Comparison of ENCODE assay signal across 19 mouse cellular contexts in the genomic region with DNA sequence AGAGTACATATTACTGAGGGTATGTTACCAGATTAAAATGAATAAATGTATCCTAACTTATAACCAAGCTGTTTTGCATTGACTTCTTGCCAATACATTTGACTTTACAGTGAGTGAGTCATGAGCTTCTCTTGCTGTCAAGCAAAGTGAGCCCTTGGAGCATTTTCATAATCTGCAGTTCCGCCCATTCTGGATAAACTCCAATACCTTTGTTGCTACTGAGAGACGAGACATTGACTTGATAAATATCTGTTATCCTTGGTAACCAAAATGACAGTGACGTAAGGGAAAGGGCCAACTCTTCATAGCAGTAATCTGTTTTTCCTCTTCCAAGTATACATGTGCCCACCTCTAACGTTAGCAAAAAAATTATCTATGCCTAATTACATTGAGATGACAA.
DNase-seq lines count a peak whose midpoint lies in the region; ATAC-seq lines count a peak whose summit lies in the region.
"Had no signal": no experiment of that assay in that cellular context is flagged by ENCODE, and none has a peak within 500 bp of the region (broad histone marks: within the 10 kb centered on the region; RNA-seq: fewer than 3 reads in every experiment).

No protein-coding gene starts in this region.

- H3K9ac ChIP-seq in forebrain, embryonic 16.5 days (replicated peaks; ENCODE audit: low read depth, low read length), result no peak overlapping the region
- H3K9ac ChIP-seq: embryonic facial prominence, embryonic 12.5 days; lung, embryonic 15.5 days had no signal

- no peaks in the 10 kb centered on the region for H3K27me3 ChIP-seq in forebrain, embryonic 16.5 days (replicated peaks; ENCODE audit: control insufficient read depth, insufficient read depth, low read length)
- H3K27me3 ChIP-seq: embryonic facial prominence, embryonic 12.5 days; lung, embryonic 15.5 days had no signal

- ATAC-seq in frontal cortex, adult (ENCODE audit: low TSS enrichment), result no peak
- ATAC-seq in forebrain, embryonic 16.5 days, result peak; percentile 75
- no peak for ATAC-seq in erythroid progenitor cell, adult 5-6 weeks (replicated peaks; ENCODE audit: low FRiP score, poor library complexity, severe bottlenecking)

- 51% methylated on average over 4 of the region's 4 CpGs for WGBS in forebrain, embryonic 16.5 days

- no peak overlapping the region for H3K4me2 ChIP-seq in forebrain, embryonic 16.5 days (ENCODE audit: low read length)
- H3K4me2 ChIP-seq: embryonic facial prominence, embryonic 12.5 days; liver, embryonic 11.5 days; lung, embryonic 15.5 days; midbrain, embryonic 11.5 days had no signal

- no peak overlapping the region for H3K4me3 ChIP-seq in forebrain, embryonic 16.5 days (replicated peaks; ENCODE audit: low read length)
- H3K4me3 ChIP-seq: embryonic facial prominence, embryonic 12.5 days; heart, adult 2 months; hindbrain, embryonic 10.5 days; lung, embryonic 15.5 days had no signal

- no peaks in the 10 kb centered on the region for H3K4me1 ChIP-seq in forebrain, embryonic 16.5 days (replicated peaks; ENCODE audit: control insufficient read depth, insufficient read depth, low read length)
- H3K4me1 ChIP-seq: embryonic facial prominence, embryonic 12.5 days; hindbrain, embryonic 10.5 days; lung, embryonic 15.5 days had no signal

- no peaks in the 10 kb centered on the region for H3K36me3 ChIP-seq in forebrain, embryonic 16.5 days (ENCODE audit: control insufficient read depth, insufficient read depth)
- H3K36me3 ChIP-seq: embryonic facial prominence, embryonic 12.5 days; hindbrain, embryonic 10.5 days; lung, embryonic 15.5 days had no signal

- no peak overlapping the region for H3K27ac ChIP-seq in forebrain, embryonic 16.5 days (ENCODE audit: low read length)
- H3K27ac ChIP-seq: embryonic facial prominence, embryonic 12.5 days; heart, adult 2 months; hindbrain, embryonic 10.5 days; kidney, postnatal 0 days; lung, embryonic 15.5 days; macrophage had no signal

- no peaks in the 10 kb centered on the region for H3K9me3 ChIP-seq in forebrain, embryonic 16.5 days (ENCODE audit: control insufficient read depth, low read length)
- H3K9me3 ChIP-seq: embryonic facial prominence, embryonic 12.5 days; hindbrain, embryonic 10.5 days; lung, embryonic 15.5 days had no signal

- DNase-seq in frontal cortex, adult 2 months (ENCODE audit: extremely low spot score in 1 of 2, low spot score in 1 of 2), result peak; percentile 3 to 22
- peak; percentile 55 for DNase-seq in MN1 (ENCODE audit: low spot score)
- peak; percentile 79 for DNase-seq in adrenal gland, adult 2 months
- no peak for DNase-seq in cerebellum, postnatal 25 days
- DNase-seq: cerebellum, adult 11 months; heart, adult 2 months; layer of hippocampus, postnatal 36 days; retina, postnatal 1 day; thymus, adult 2 months had no signal

Comparison
In these comparisons a context has a peak if more than half of its experiments do, and no peak if none do; other contexts are left out.
1. DNase-seq: peak in frontal cortex, adult 2 months (2 of 2), MN1 (single experiment) and adrenal gland, adult 2 months (single experiment); none in cerebellum, postnatal 25 days (0 of 2).